Mouse (Mus musculus): ENCODE measurements around the gene Lmo4. TPM values are rescaled to one million over a fixed set of nuclear protein-coding genes. Genes with fewer than 3 reads are reported as not detected.

Lmo4 gene
- polyA plus RNA-seq, 1 experiment from 2014 or later: 219 TPM

GRCm38 (mm10) chr3:144178937-144179336 is 26.1 kb downstream of the Lmo4 start:
- in situ Hi-C loops (cut with MboI; ENCODE audit: low pct_unique_long_range_greater_than_20kb): no loop called here
- ChIA-PET POLR2A (no interaction called here), CTCF (interaction anchor here (1.0 to 1.4 kb wide), 2 partner anchors 14 to 17 kb away, joined by 3 read pairs; no protein-coding TSS in a partner anchor)
- no peak for ATAC-seq
- DNase-seq (ENCODE audit: low read depth, low spot score): no peak
- no peaks in the 10 kb centered on the region for H3K27me3 ChIP-seq
- no peak for TF ChIP-seq CTCF (IDR thresholded peaks at IDR 0.05)

GRCm38 (mm10) chr3:144173866-144174588 is 31.0 kb downstream of the Lmo4 start:
- DNase-seq (ENCODE audit: low read depth, low spot score): no peak
- TF ChIP-seq CTCF (IDR thresholded peaks at IDR 0.05): no peak
- in situ Hi-C loops (cut with MboI; ENCODE audit: low pct_unique_long_range_greater_than_20kb): no loop called here
- POLR2A ChIA-PET: interaction anchor here (0.6 to 0.7 kb wide), 3 partner anchors 14 to 1034 kb away, joined by 3 to 5 read pairs (median 4); no protein-coding TSS in a partner anchor
- CTCF ChIA-PET: interaction anchor here (0.8 to 2.2 kb wide), 5 partner anchors 8 to 20 kb away, joined by 3 to 8 read pairs (median 5); no protein-coding TSS in a partner anchor
- H3K27me3 ChIP-seq: no peaks in the 10 kb centered on the region
- no peak for ATAC-seq

- in situ Hi-C loops (cut with MboI; ENCODE audit: low pct_unique_long_range_greater_than_20kb): no loop called here
- H3K27me3 ChIP-seq: no peaks in the 10 kb centered on the region
- no peak for TF ChIP-seq CTCF (IDR thresholded peaks at IDR 0.05)
- ChIA-PET POLR2A (interaction anchor here (0.7 kb wide), 1 partner anchor 1033 kb away, joined by 5 read pairs; no protein-coding TSS in a partner anchor), CTCF (interaction anchor here (1.7 kb wide), 1 partner anchor 14 kb away, joined by 4 read pairs; no protein-coding TSS in a partner anchor)
- no peak for ATAC-seq
- DNase-seq (ENCODE audit: low read depth, low spot score): no peak
Measured at GRCm38 (mm10) chr3:144173138-144173537, 31.9 kb downstream of the Lmo4 start.

- ATAC-seq (no peak), DNase-seq (ENCODE audit: low read depth, low spot score) (no peak)
- ChIA-PET POLR2A (no interaction called here), CTCF (interaction anchor here (1.7 to 1.8 kb wide), 2 partner anchors 9 to 12 kb away, joined by 4 to 5 read pairs; no protein-coding TSS in a partner anchor)
- no peaks in the 10 kb centered on the region for H3K27me3 ChIP-seq
- TF ChIP-seq CTCF (IDR thresholded peaks at IDR 0.05): no peak
- in situ Hi-C loops (cut with MboI; ENCODE audit: low pct_unique_long_range_greater_than_20kb): no loop called here
Measured at GRCm38 (mm10) chr3:144171749-144172148, 33.3 kb downstream of the Lmo4 start.

GRCm38 (mm10) chr3:144170539-144170938 is 34.5 kb downstream of the Lmo4 start:
- in situ Hi-C loops (cut with MboI; ENCODE audit: low pct_unique_long_range_greater_than_20kb): no loop called here
- CTCF ChIA-PET: no interaction called here
- POLR2A ChIA-PET: interaction anchor here (0.6 kb wide), 1 partner anchor 30 kb away, joined by 6 read pairs; no protein-coding TSS in a partner anchor
- TF ChIP-seq CTCF (IDR thresholded peaks at IDR 0.05): no peak
- H3K27me3 ChIP-seq: no peaks in the 10 kb centered on the region
- ATAC-seq (no peak), DNase-seq (ENCODE audit: low read depth, low spot score) (no peak)

GRCm38 (mm10) chr3:144166439-144167155 is 38.4 kb downstream of the Lmo4 start:
- no peaks in the 10 kb centered on the region for H3K27me3 ChIP-seq
- CTCF ChIA-PET: interaction anchor here (1.4 to 1.6 kb wide), 2 partner anchors 9 to 14 kb away, joined by 3 to 5 read pairs; no protein-coding TSS in a partner anchor
- no peak for TF ChIP-seq CTCF (IDR thresholded peaks at IDR 0.05)
- ATAC-seq: no peak
- DNase-seq (ENCODE audit: low read depth, low spot score): no peak
- in situ Hi-C loops (cut with MboI; ENCODE audit: low pct_unique_long_range_greater_than_20kb): no loop called here
- POLR2A ChIA-PET: interaction anchor here (0.6 kb wide), 2 partner anchors 9 to 106 kb away, joined by 3 to 4 read pairs; no protein-coding TSS in a partner anchor

- ChIA-PET CTCF (interaction anchor here (1.1 to 1.6 kb wide), 3 partner anchors 10 to 29 kb away, joined by 3 to 5 read pairs (median 4); no protein-coding TSS in a partner anchor), POLR2A (no interaction called here)
- no peaks in the 10 kb centered on the region for H3K27me3 ChIP-seq
- no peak for ATAC-seq
- in situ Hi-C loops (cut with MboI; ENCODE audit: low pct_unique_long_range_greater_than_20kb): no loop called here
- TF ChIP-seq CTCF (IDR thresholded peaks at IDR 0.05): no peak
- DNase-seq (ENCODE audit: low read depth, low spot score): no peak
Measured at GRCm38 (mm10) chr3:144165439-144165838, 39.6 kb downstream of the Lmo4 start.

GRCm38 (mm10) chr3:144164665-144165385 is 40.2 kb downstream of the Lmo4 start:
- no peaks in the 10 kb centered on the region for H3K27me3 ChIP-seq
- ChIA-PET POLR2A (interaction anchor here (0.6 to 1.3 kb wide), 2 partner anchors 11 to 219 kb away, joined by 3 to 5 read pairs; no protein-coding TSS in a partner anchor), CTCF (interaction anchor here (1.1 to 1.6 kb wide), 5 partner anchors 10 to 30 kb away, joined by 3 to 5 read pairs (median 4); no protein-coding TSS in a partner anchor)
- ATAC-seq (no peak), DNase-seq (ENCODE audit: low read depth, low spot score) (no peak)
- in situ Hi-C loops (cut with MboI; ENCODE audit: low pct_unique_long_range_greater_than_20kb): no loop called here
- TF ChIP-seq CTCF (IDR thresholded peaks at IDR 0.05): no peak

- H3K27me3 ChIP-seq: no peaks in the 10 kb centered on the region
- no peak for TF ChIP-seq CTCF (IDR thresholded peaks at IDR 0.05)
- ChIA-PET POLR2A (interaction anchor here (0.7 to 1.3 kb wide), 3 partner anchors 12 to 1922 kb away, joined by 3 to 7 read pairs (median 5); no protein-coding TSS in a partner anchor), CTCF (interaction anchor here (1.1 to 1.6 kb wide), 3 partner anchors 10 to 31 kb away, joined by 4 to 5 read pairs (median 4); no protein-coding TSS in a partner anchor)
- in situ Hi-C loops (cut with MboI; ENCODE audit: low pct_unique_long_range_greater_than_20kb): no loop called here
- ATAC-seq: no peak
- no peak for DNase-seq (ENCODE audit: low read depth, low spot score)
Measured at GRCm38 (mm10) chr3:144163718-144164117, 41.3 kb downstream of the Lmo4 start.

- in situ Hi-C loops (cut with MboI; ENCODE audit: low pct_unique_long_range_greater_than_20kb): no loop called here
- TF ChIP-seq CTCF (IDR thresholded peaks at IDR 0.05): no peak
- ChIA-PET POLR2A (no interaction called here), CTCF (interaction anchor here (0.9 kb wide), 1 partner anchor 17 kb away, joined by 3 read pairs; no protein-coding TSS in a partner anchor)
- DNase-seq (ENCODE audit: low read depth, low spot score) (no peak), ATAC-seq (no peak)
- no peaks in the 10 kb centered on the region for H3K27me3 ChIP-seq
Measured at GRCm38 (mm10) chr3:144162156-144162555, 42.9 kb downstream of the Lmo4 start.

Data from Patski (cell line).